Mouse (Mus musculus) erythroblast, embryonic 14.5 days (primary cell): Measurements from ENCODE around the gene Tdrd3. TPM values are rescaled to one million over a fixed set of nuclear protein-coding genes. Genes with fewer than 3 reads are reported as not detected.

Source experiments
- H3K27me3 ChIP-seq: 2 replicates; pipeline ENCODE4 v1.6.1; 2012; ENCODE audit warnings: inconsistent platforms; ENCODE audit not compliant: control insufficient read depth
- H3K36me3 ChIP-seq: 2 replicates; pipeline ENCODE4 v1.6.1; 2012; ENCODE audit warnings: mild to moderate bottlenecking, inconsistent platforms; ENCODE audit not compliant: control insufficient read depth
- H3K4me1 ChIP-seq: 2 replicates; pipeline ENCODE4 v1.6.1; 2012; ENCODE audit warnings: inconsistent platforms; ENCODE audit not compliant: control insufficient read depth
- H3K4me3 ChIP-seq: replicated peaks from 2 replicates; pipeline ENCODE3; 2012; ENCODE audit warnings: moderate library complexity, mild to moderate bottlenecking, inconsistent platforms
- H3K9me3 ChIP-seq: 2 replicates; pipeline ENCODE4 v1.6.1; 2012; ENCODE audit warnings: low read length, inconsistent platforms, mixed read lengths; ENCODE audit not compliant: control insufficient read depth
- GATA1 ChIP-seq: IDR thresholded peaks from 2 replicates; pipeline ENCODE4 v1.6.1; 2012; ENCODE audit warnings: low read length, inconsistent platforms, mixed read lengths
- TAL1 ChIP-seq: IDR thresholded peaks from 3 replicates; pipeline ENCODE4 v1.6.1; 2012; ENCODE audit warnings: low read length, inconsistent platforms, mixed read lengths
- polyA plus RNA-seq: library from polyadenylated mRNA; stranded (reverse); fragments of >175 nt; gene quantifications from 2 replicates; pipeline ENCODE4 v1.2.3, GENCODE M21; 2012

Tdrd3 gene
- polyA plus RNA-seq, 1 experiment = 0.12 TPM

GRCm38 (mm10) chr14:87531847-87532246 lies 115.4 kb downstream of the Tdrd3 start:
- Histone ChIP-seq H3K9me3 (no peaks in the 10 kb centered on the region), H3K4me1 (no peaks in the 10 kb centered on the region), H3K4me3 (no peak overlapping the region), H3K27me3 (no peaks in the 10 kb centered on the region), H3K36me3 (no peaks in the 10 kb centered on the region)
- no peak for TF ChIP-seq TAL1
- TF ChIP-seq GATA1 = no peak

GRCm38 (mm10) chr14:87537127-87537819 lies 120.8 kb downstream of the Tdrd3 start:
- no peak for TF ChIP-seq GATA1
- TF ChIP-seq TAL1 = no peak
- no peaks in the 10 kb centered on the region for H3K4me1 ChIP-seq
- H3K9me3 ChIP-seq = no peaks in the 10 kb centered on the region
- H3K36me3 ChIP-seq = no peaks in the 10 kb centered on the region; the same call in 1 of the 2 replicates
- no peak overlapping the region for H3K4me3 ChIP-seq
- no peaks in the 10 kb centered on the region for H3K27me3 ChIP-seq

- peaks cover 2% of the 10 kb centered on the region for H3K36me3 ChIP-seq
- no peaks in the 10 kb centered on the region for H3K9me3 ChIP-seq
- H3K4me1 ChIP-seq = no peaks in the 10 kb centered on the region
- no peaks in the 10 kb centered on the region for H3K27me3 ChIP-seq
- H3K4me3 ChIP-seq = no peak overlapping the region
- TF ChIP-seq TAL1 (no peak), GATA1 (no peak)
Observed at GRCm38 (mm10) chr14:87549986-87550385, 133.5 kb downstream of the Tdrd3 start.

- no peaks in the 10 kb centered on the region for H3K4me1 ChIP-seq
- no peak overlapping the region for H3K4me3 ChIP-seq
- H3K27me3 ChIP-seq = no peaks in the 10 kb centered on the region
- no peak for TF ChIP-seq TAL1
- TF ChIP-seq GATA1 = no peak
- H3K9me3 ChIP-seq = no peaks in the 10 kb centered on the region
- no peaks in the 10 kb centered on the region for H3K36me3 ChIP-seq
Observed at GRCm38 (mm10) chr14:87552211-87552610, 135.8 kb downstream of the Tdrd3 start.

- Histone ChIP-seq H3K4me3 (no peak overlapping the region), H3K36me3 (no peaks in the 10 kb centered on the region), H3K27me3 (peaks cover 15% of the 10 kb centered on the region), H3K4me1 (no peaks in the 10 kb centered on the region), H3K9me3 (peaks cover 3% of the 10 kb centered on the region)
- no peak for TF ChIP-seq GATA1
Observed at GRCm38 (mm10) chr14:87563841-87564240, 147.4 kb downstream of the Tdrd3 start.

- Histone ChIP-seq H3K4me3 (no peak overlapping the region), H3K9me3 (no peaks in the 10 kb centered on the region), H3K36me3 (no peaks in the 10 kb centered on the region), H3K4me1 (no peaks in the 10 kb centered on the region), H3K27me3 (peaks cover 15% of the 10 kb centered on the region)
- TF ChIP-seq TAL1 (no peak), GATA1 (no peak)
Observed at GRCm38 (mm10) chr14:87566211-87566610, 149.8 kb downstream of the Tdrd3 start.

GRCm38 (mm10) chr14:87567034-87567461 lies 150.6 kb downstream of the Tdrd3 start:
- H3K9me3 ChIP-seq = no peaks in the 10 kb centered on the region
- H3K27me3 ChIP-seq = peaks cover 15% of the 10 kb centered on the region
- H3K36me3 ChIP-seq = no peaks in the 10 kb centered on the region
- H3K4me3 ChIP-seq = no peak overlapping the region
- H3K4me1 ChIP-seq = no peaks in the 10 kb centered on the region
- TF ChIP-seq GATA1 (no peak), TAL1 (no peak)

GRCm38 (mm10) chr14:87567626-87568446 lies 151.4 kb downstream of the Tdrd3 start:
- H3K4me3 ChIP-seq = no peak overlapping the region
- no peaks in the 10 kb centered on the region for H3K36me3 ChIP-seq
- no peaks in the 10 kb centered on the region for H3K4me1 ChIP-seq
- H3K27me3 ChIP-seq = peaks cover 15% of the 10 kb centered on the region
- no peaks in the 10 kb centered on the region for H3K9me3 ChIP-seq
- TF ChIP-seq GATA1 = no peak
- no peak for TF ChIP-seq TAL1

- Histone ChIP-seq H3K9me3 (no peaks in the 10 kb centered on the region), H3K27me3 (peaks cover 15% of the 10 kb centered on the region), H3K36me3 (no peaks in the 10 kb centered on the region), H3K4me1 (no peaks in the 10 kb centered on the region), H3K4me3 (no peak overlapping the region)
- no peak for TF ChIP-seq GATA1
Observed at GRCm38 (mm10) chr14:87568447-87568908, 152.0 kb downstream of the Tdrd3 start.
